Mouse (Mus musculus) ES-E14 (cell line): ENCODE data around the gene E130308A19Rik.

Source experiments
- CHD2 ChIP-seq: IDR thresholded peaks from 2 replicates; pipeline ENCODE4 v1.6.1; 2014; ENCODE audit warnings: mild to moderate bottlenecking, low read depth, low read length, inconsistent platforms
- MAFK ChIP-seq: IDR thresholded peaks from 2 replicates; pipeline ENCODE4 v1.6.1; 2014; ENCODE audit warnings: mild to moderate bottlenecking, low read depth, low read length, inconsistent platforms; ENCODE audit not compliant: insufficient read depth
- ZC3H11A ChIP-seq: IDR thresholded peaks from 2 replicates; pipeline ENCODE4 v1.6.1; 2012; ENCODE audit warnings: low read depth, mild to moderate bottlenecking, inconsistent platforms, low read length, borderline replicate concordance
- ZNF384 ChIP-seq: IDR thresholded peaks from 2 replicates; pipeline ENCODE4 v1.6.1; 2012; ENCODE audit warnings: low read depth, low read length, inconsistent platforms

- no peak for TF ChIP-seq CHD2
- no peak for TF ChIP-seq MAFK
- no peak for TF ChIP-seq ZNF384
- TF ChIP-seq ZC3H11A = no peak
Observed at GRCm38 (mm10) chr4:59719481-59720355, 93.7 kb downstream of the E130308A19Rik start.
